Mouse (Mus musculus): ENCODE measurements around the gene Pla2r1.
A peak's percentile ranks its signal among the peaks of the same experiment; 100 is the strongest.

Gene Pla2r1

DNA sequence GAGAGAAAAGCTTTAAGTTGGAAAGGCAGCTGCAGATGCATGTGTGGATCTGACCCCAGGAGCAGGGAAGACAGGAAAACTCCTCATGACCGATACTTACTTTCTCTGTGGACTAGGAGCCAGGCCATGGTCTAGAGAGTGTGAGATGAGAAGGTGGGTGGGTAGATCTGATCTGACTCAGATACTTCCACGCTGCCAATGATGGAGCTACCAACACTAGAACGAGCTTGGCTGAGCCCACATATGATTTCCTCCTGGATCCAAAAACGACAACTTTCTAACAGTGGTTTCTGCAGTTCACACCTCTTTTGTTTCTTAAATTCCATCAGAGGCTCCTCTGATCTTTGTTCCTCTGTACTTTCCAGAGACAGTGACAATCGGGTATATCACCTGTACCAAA is 151.4 kb downstream of the Pla2r1 start:
- DNase-seq, result no peak

- no peak for DNase-seq
These were observed 159.3 kb downstream of the Pla2r1 start for GRCm38 (mm10) chr2:60393786-60394185.

- DNase-seq, result no peak
These were observed 160.8 kb downstream of the Pla2r1 start for GRCm38 (mm10) chr2:60392286-60392685.

- no peak for DNase-seq
These were observed 165.7 kb downstream of the Pla2r1 start for GRCm38 (mm10) chr2:60387363-60387762.

DNA sequence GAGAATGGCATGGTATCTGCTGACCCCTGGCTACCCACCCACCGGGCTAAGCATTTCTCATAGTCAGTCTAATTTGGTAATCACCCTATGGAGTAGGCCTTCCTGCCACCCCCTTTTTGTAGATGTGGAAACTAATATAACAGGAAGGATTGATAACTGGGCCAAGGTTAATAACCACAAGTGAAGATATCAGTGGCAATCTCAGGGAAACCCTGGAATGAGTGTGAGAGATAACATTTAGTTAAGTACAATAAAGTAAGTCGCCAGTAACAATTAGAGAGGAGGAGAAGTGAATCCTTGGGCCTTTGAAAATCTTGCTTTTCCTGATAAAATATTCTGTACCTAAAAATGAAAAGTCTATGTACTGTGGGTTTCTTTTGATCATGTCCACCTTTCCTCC is 166.3 kb downstream of the Pla2r1 start:
- DNase-seq, result no peak

DNA sequence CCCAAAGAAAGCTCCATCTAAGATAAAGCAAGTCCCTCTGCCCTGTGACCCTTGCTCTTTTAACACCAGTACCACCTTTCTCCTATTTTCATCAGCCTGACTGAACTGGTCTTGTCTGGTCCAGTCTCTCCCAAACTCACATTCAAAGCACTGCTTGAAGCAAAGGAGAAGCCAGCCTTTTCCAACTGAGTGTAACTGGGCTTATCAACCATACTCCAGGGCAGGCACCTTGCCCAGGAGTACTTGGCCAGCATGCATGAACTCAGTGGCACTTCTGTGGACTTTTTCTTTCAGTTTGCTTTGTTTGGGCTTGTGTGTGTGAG is 168.4 kb downstream of the Pla2r1 start:
- no peak for DNase-seq

DNA sequence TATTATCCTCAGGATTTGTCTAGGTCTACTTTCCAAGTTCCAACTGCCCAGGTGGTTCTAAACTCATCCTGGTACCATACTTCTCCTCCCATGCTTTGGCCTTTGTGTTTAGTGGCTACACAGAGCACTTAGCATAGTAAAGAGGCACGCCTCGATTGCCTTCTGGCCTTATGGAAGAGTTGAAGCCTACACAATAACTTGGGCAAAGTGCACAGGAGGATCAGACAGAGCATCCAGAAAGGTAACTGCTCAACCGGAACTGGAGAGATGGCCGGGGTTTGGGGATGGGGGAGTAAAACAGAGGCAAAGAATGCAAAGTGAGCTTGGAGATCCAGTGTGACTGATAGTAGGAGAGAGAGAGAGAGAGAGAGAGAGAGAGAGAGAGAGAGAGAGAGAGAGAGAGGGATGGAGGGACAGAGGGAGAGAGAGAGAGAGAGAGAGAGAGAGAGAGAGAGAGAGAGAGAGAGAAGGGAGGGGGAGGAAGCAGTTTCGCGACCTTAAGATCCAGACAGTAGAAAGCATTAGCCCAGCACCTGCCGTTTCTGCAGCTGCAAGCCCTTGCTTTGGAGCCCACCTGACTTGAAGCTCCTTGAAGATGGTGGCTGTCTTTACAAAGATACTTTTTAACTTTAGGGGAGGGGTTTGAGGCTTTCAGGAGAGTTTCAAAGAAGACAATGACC is 168.9 kb downstream of the Pla2r1 start:
- no peak for DNase-seq

GRCm38 (mm10) chr2:60382858-60383669 is 170.0 kb downstream of the Pla2r1 start, which contains the start of gene Ly75:
Gene Ly75, minus strand, starts transcription at chr2:60383303.
- peak; percentile 34 for DNase-seq

GRCm38 (mm10) chr2:60382346-60382745 is 170.8 kb downstream of the Pla2r1 start:
- no peak for DNase-seq

DNA sequence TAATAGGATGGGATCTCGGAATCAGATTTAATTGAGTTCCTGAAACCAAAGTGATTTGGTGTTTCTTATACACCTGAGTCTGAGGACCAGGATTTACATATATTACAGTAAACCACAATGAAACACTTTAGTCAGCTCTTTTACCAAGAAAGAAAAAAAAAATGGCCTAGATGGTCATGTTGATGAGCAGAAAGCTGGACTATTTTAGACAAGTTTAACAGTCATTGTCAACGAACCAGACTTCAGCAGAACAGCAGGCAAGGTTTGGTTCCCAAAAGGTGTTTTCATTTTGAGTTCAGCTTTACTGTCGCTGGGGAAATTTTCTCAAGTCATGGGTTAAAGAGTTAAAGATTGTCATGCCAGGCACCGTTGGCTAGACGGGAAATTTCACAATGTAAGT is 175.8 kb downstream of the Pla2r1 start:
- no peak for DNase-seq

GRCm38 (mm10) chr2:60375608-60376107 is 177.4 kb downstream of the Pla2r1 start:
- no peak for DNase-seq

GRCm38 (mm10) chr2:60375126-60375525 is 178.0 kb downstream of the Pla2r1 start:
- DNase-seq, result no peak

GRCm38 (mm10) chr2:60370188-60370587 is 182.9 kb downstream of the Pla2r1 start:
- no peak for DNase-seq

DNA sequence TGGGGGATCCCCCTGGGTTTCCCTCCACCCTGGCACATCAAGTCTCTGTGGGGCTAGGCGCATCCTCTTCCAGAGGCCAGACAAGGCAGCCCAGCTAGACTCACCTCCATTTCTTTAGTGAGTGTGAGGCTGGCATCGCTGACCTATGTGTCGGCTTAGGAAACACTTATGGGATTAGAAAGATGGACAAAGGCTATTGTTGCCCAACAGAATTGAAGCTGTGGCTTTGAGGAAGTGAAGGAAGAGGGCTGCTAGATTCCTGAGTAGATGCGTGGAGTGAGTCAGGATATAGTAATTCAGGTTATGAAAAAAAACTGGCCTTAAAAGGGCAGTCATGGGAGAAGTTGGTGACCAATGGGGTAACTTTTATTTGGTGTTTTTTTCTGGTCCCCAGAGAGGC is 183.7 kb downstream of the Pla2r1 start:
- no peak for DNase-seq

DNA sequence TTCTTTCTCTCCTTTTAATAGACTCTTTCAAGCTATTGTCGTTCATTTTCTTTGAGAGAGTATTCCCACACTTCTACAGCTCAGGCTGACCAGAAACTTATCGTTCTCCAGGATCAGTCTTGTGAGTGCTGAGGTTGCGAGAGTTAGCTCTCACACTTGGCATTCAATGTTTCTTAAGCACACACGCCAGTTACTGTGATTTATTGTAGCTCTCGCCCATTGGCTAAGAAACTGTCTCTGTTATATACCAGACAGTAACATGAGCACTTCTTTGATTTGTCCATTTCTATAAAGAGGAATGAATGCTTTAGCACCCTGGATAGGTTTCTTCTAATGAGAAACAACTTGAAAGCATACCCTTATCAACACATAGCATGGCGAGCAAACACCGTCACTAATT is 185.2 kb downstream of the Pla2r1 start:
- DNase-seq, result no peak

Measured in cerebellum, adult 8-10 months (tissue).